29 mouse cellular contexts compared by ENCODE assay signal in the genomic region with DNA sequence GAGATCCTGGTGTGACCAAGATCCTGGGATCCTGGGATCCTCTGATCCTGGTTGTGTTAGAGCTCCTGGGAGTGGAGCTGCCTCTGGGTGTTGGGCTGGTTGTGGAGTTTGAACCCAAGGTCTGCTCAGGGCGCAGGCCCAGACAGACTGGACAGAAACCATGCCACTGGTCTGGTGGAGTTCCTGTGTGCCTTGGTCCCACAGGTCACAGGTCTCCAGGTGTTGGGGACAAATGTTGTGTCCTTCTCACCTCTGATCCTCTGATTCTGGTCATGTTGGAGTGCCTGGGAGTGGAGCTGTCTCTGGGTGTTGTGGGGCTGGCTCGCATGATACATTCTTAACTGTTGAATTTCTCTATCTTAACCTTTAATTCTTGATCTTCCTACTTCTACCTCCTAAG. TPM values are rescaled to one million over a fixed set of nuclear protein-coding genes. Genes with fewer than 3 reads are reported as not detected.
DNase-seq lines count a peak whose midpoint lies in the region; ATAC-seq and TF ChIP-seq lines count a peak whose summit lies in the region.
"Had no signal": no experiment of that assay in that cellular context is flagged by ENCODE, and none has a peak within 500 bp of the region (broad histone marks: within the 10 kb centered on the region; RNA-seq: fewer than 3 reads in every experiment).

No protein-coding gene starts in this region.

- peaks cover 7% of the 10 kb centered on the region for H3K36me3 ChIP-seq in liver, adult 2 months (ENCODE audit: control insufficient read depth, insufficient read depth, low read length)
- H3K36me3 ChIP-seq in liver, embryonic 11.5 days (ENCODE audit: control insufficient read depth, insufficient read depth, low read length) = no peaks in the 10 kb centered on the region
- H3K36me3 ChIP-seq in liver, embryonic 16.5 days (ENCODE audit: control insufficient read depth, insufficient read depth) = no peaks in the 10 kb centered on the region
- H3K36me3 ChIP-seq in liver, embryonic 12.5 days = no peaks in the 10 kb centered on the region
- no peaks in the 10 kb centered on the region for H3K36me3 ChIP-seq in liver, postnatal 0 days (replicated peaks; ENCODE audit: insufficient read depth, low read length)
- H3K36me3 ChIP-seq: embryonic facial prominence, embryonic 13.5 days; embryonic facial prominence, embryonic 15.5 days; forebrain, embryonic 10.5 days; forebrain, embryonic 12.5 days had no signal

- no peak for TF ChIP-seq EP300 in liver, postnatal 0 days (IDR thresholded peaks at IDR 0.05; ENCODE audit: low read depth)

- no peak overlapping the region for H3K9ac ChIP-seq in liver, adult 2 months (ENCODE audit: low read depth, low read length)
- H3K9ac ChIP-seq in liver, embryonic 11.5 days (ENCODE audit: low read depth, low read length) = no peak overlapping the region
- H3K9ac ChIP-seq in liver, embryonic 16.5 days (ENCODE audit: low read depth, low read length) = no peak overlapping the region
- no peak overlapping the region for H3K9ac ChIP-seq in liver, embryonic 12.5 days
- H3K9ac ChIP-seq in liver, postnatal 0 days (replicated peaks) = no peak overlapping the region
- H3K9ac ChIP-seq: embryonic facial prominence, embryonic 13.5 days; embryonic facial prominence, embryonic 15.5 days; forebrain, embryonic 12.5 days had no signal

- no peak for TF ChIP-seq POLR2A in liver, adult 2 months (IDR thresholded peaks at IDR 0.05; ENCODE audit: extremely low read depth, insufficient read depth, low read length)

- no peak overlapping the region for H3K4me2 ChIP-seq in liver, embryonic 11.5 days
- no peak overlapping the region for H3K4me2 ChIP-seq in liver, embryonic 16.5 days (ENCODE audit: low read depth, low read length)
- no peak overlapping the region for H3K4me2 ChIP-seq in liver, embryonic 12.5 days
- no peak overlapping the region for H3K4me2 ChIP-seq in liver, postnatal 0 days (ENCODE audit: low read depth, low read length)
- H3K4me2 ChIP-seq: embryonic facial prominence, embryonic 13.5 days; embryonic facial prominence, embryonic 15.5 days; forebrain, embryonic 12.5 days had no signal

- WGBS in liver, adult 2 months = 50% methylated on average over 2 of the region's 2 CpGs
- 89% methylated on average over 2 of the region's 2 CpGs for WGBS in liver, embryonic 11.5 days
- 66% methylated on average over 2 of the region's 2 CpGs for WGBS in liver, embryonic 16.5 days (ENCODE audit: insufficient replicate concordance)
- 81% methylated on average over 2 of the region's 2 CpGs for WGBS in liver, embryonic 12.5 days (ENCODE audit: insufficient replicate concordance)
- WGBS in liver, postnatal 0 days (ENCODE audit: insufficient replicate concordance) = 80% methylated on average over 2 of the region's 2 CpGs

- no peak for ATAC-seq in liver, embryonic 11.5 days (replicated peaks; ENCODE audit: low FRiP score)
- ATAC-seq in liver, embryonic 16.5 days (ENCODE audit: low read depth) = peak; percentile 35; the same call in 1 of the 2 replicates
- no peak for ATAC-seq in liver, embryonic 12.5 days
- ATAC-seq in liver, postnatal 0 days = 0 out of 2 replicates have a peak, but pooled peaks have one; percentile 33
- ATAC-seq: forebrain, embryonic 14.5 days; forebrain, embryonic 16.5 days had no signal

- peak overlapping the region; percentile 53 for H3K27ac ChIP-seq in liver, adult 2 months (replicated peaks; ENCODE audit: insufficient read depth, low read depth, low read length)
- no peak overlapping the region for H3K27ac ChIP-seq in liver, embryonic 11.5 days (ENCODE audit: low read depth, low read length)
- no peak overlapping the region for H3K27ac ChIP-seq in liver, embryonic 16.5 days (ENCODE audit: low read length)
- H3K27ac ChIP-seq in liver, embryonic 12.5 days = no peak overlapping the region
- 0 out of 2 replicates have a peak overlapping the region, but pooled peaks have one; percentile 29 for H3K27ac ChIP-seq in liver, postnatal 0 days (ENCODE audit: low read depth)
- H3K27ac ChIP-seq: embryonic facial prominence, embryonic 13.5 days; embryonic facial prominence, embryonic 15.5 days; forebrain, embryonic 10.5 days; forebrain, embryonic 12.5 days had no signal

- intact Hi-C loops in heart, postnatal 36 days (cut with DNase I) = no loop called here

- DNase-seq in heart, adult 11 months = peak; percentile 74
- no peak for DNase-seq in heart, postnatal 36 days
- DNase-seq in liver, adult 2 months (ENCODE audit: extremely low read depth, low read depth, low spot score) = peak; percentile 88
- no peak for DNase-seq in liver, embryonic 11.5 days (ENCODE audit: low spot score)
- no peak for DNase-seq in liver, postnatal 0 days
- no peak for DNase-seq in cerebellum, adult 18-20 months
- DNase-seq: adrenal gland, adult 8-10 months; adrenal gland, postnatal 25 days; cerebellum, adult 11-12 months; cerebellum, adult 8-10 months; cerebellum, adult 9-11 months; cerebellum, postnatal 14 days; cerebellum, postnatal 36 days; embryo, embryonic 11 days had no signal

- peaks cover 9% of the 10 kb centered on the region; the same call in 1 of the 2 replicates for H3K4me1 ChIP-seq in liver, adult 2 months (ENCODE audit: control insufficient read depth, insufficient read depth, low read length)
- no peaks in the 10 kb centered on the region for H3K4me1 ChIP-seq in liver, embryonic 11.5 days (replicated peaks; ENCODE audit: control insufficient read depth, insufficient read depth, low read length)
- H3K4me1 ChIP-seq in liver, embryonic 16.5 days (ENCODE audit: control insufficient read depth, low read depth, low read length) = no peaks in the 10 kb centered on the region
- no peaks in the 10 kb centered on the region for H3K4me1 ChIP-seq in liver, embryonic 12.5 days
- no peaks in the 10 kb centered on the region for H3K4me1 ChIP-seq in liver, postnatal 0 days (ENCODE audit: insufficient read depth)
- H3K4me1 ChIP-seq: embryonic facial prominence, embryonic 13.5 days; embryonic facial prominence, embryonic 15.5 days; forebrain, embryonic 10.5 days; forebrain, embryonic 12.5 days had no signal

- peaks cover 13% of the 10 kb centered on the region; the same call in 1 of the 2 replicates for H3K79me2 ChIP-seq in liver, adult 2 months (ENCODE audit: control insufficient read depth, insufficient read depth, low read length)

- H3K27me3 ChIP-seq in liver, adult 2 months (ENCODE audit: control insufficient read depth, insufficient read depth, low read length) = no peaks in the 10 kb centered on the region
- no peaks in the 10 kb centered on the region for H3K27me3 ChIP-seq in liver, embryonic 11.5 days (replicated peaks; ENCODE audit: control insufficient read depth, insufficient read depth, low read length)
- no peaks in the 10 kb centered on the region for H3K27me3 ChIP-seq in liver, embryonic 16.5 days (ENCODE audit: control insufficient read depth, insufficient read depth, low read depth, low read length)
- H3K27me3 ChIP-seq in liver, embryonic 12.5 days (replicated peaks) = 0 out of 2 replicates have a peak, but pooled peaks cover 5% of the 10 kb centered on the region
- no peaks in the 10 kb centered on the region for H3K27me3 ChIP-seq in liver, postnatal 0 days (ENCODE audit: insufficient read depth, low read length)
- H3K27me3 ChIP-seq: embryonic facial prominence, embryonic 13.5 days; embryonic facial prominence, embryonic 15.5 days; forebrain, embryonic 12.5 days had no signal

- no peaks in the 10 kb centered on the region for H3K9me3 ChIP-seq in liver, embryonic 11.5 days (ENCODE audit: control insufficient read depth, low read length)
- no peaks in the 10 kb centered on the region for H3K9me3 ChIP-seq in liver, embryonic 16.5 days (replicated peaks; ENCODE audit: control insufficient read depth, low read length)
- no peaks in the 10 kb centered on the region for H3K9me3 ChIP-seq in liver, embryonic 12.5 days (replicated peaks)
- H3K9me3 ChIP-seq in liver, postnatal 0 days (ENCODE audit: low read length) = no peaks in the 10 kb centered on the region
- H3K9me3 ChIP-seq: embryonic facial prominence, embryonic 13.5 days; embryonic facial prominence, embryonic 15.5 days; forebrain, embryonic 10.5 days; forebrain, embryonic 12.5 days had no signal

- no peak overlapping the region for H3K4me3 ChIP-seq in liver, adult 2 months (ENCODE audit: insufficient read depth, low read depth, low read length)
- no peak overlapping the region for H3K4me3 ChIP-seq in liver, embryonic 11.5 days (ENCODE audit: low read depth, low read length)
- H3K4me3 ChIP-seq in liver, embryonic 16.5 days (ENCODE audit: low read depth, low read length) = no peak overlapping the region
- no peak overlapping the region for H3K4me3 ChIP-seq in liver, embryonic 12.5 days
- H3K4me3 ChIP-seq in liver, postnatal 0 days (ENCODE audit: low read depth, low read length) = no peak overlapping the region
- H3K4me3 ChIP-seq: embryonic facial prominence, embryonic 13.5 days; embryonic facial prominence, embryonic 15.5 days; erythroblast, embryonic 14.5 days; forebrain, embryonic 10.5 days; forebrain, embryonic 12.5 days had no signal

- no peak for TF ChIP-seq CTCF in liver, adult 2 months (IDR thresholded peaks at IDR 0.05; ENCODE audit: low read depth, low read length)
- no peak for TF ChIP-seq CTCF in liver, postnatal 0 days (IDR thresholded peaks at IDR 0.05; ENCODE audit: low read depth)

RNA-seq across cellular contexts. Expression of gene Pcx, which starts 24.4 kb away (rescaled TPM):
- total RNA-seq in heart, postnatal 36 days (2021) = 10 to 100 TPM; 36.9 to 43.8 TPM
- total RNA-seq in liver, adult 2 months (2014; rRNA removed) = 266 and 269 TPM in 2 replicates
- 237 and 274 TPM in 2 replicates for polyA plus RNA-seq in liver, adult 2 months (2012; rRNA removed)
- 18.6 and 21.0 TPM in 2 replicates for polyA plus RNA-seq in liver, embryonic 11.5 days (2014; fragmentation: Nextera tagmentation; extraction: Ambion mirVana)
- polyA plus RNA-seq in liver, embryonic 16.5 days (2015; fragmentation: Nextera tagmentation; extraction: Ambion mirVana) = 88.7 and 118 TPM in 2 replicates
- 34.3 and 34.8 TPM in 2 replicates for polyA plus RNA-seq in liver, embryonic 12.5 days (2016; fragmentation: Nextera tagmentation; extraction: Ambion mirVana)
- 220 and 283 TPM in 2 replicates for polyA plus RNA-seq in liver, postnatal 0 days (2015; fragmentation: Nextera tagmentation; extraction: Ambion mirVana)

RNA-seq across cellular contexts. Expression of gene 2010003K11Rik, which starts 36.3 kb away (rescaled TPM):
- under 1 TPM in 1 of 2 experiments, not detected in 1; 0.25 TPM for total RNA-seq in heart, postnatal 36 days (2021)
- total RNA-seq in liver, adult 2 months (2014; rRNA removed) = 6.3 and 6.6 TPM in 2 replicates
- 5.4 and 7.5 TPM in 2 replicates for polyA plus RNA-seq in liver, adult 2 months (2012; rRNA removed)
- 0.14 TPM in 1 of 2 replicates, not detected in the other for polyA plus RNA-seq in liver, embryonic 11.5 days (2014; fragmentation: Nextera tagmentation; extraction: Ambion mirVana)
- polyA plus RNA-seq in liver, embryonic 16.5 days (2015; fragmentation: Nextera tagmentation; extraction: Ambion mirVana) = 0.18 and 0.45 TPM in 2 replicates
- polyA plus RNA-seq in liver, embryonic 12.5 days (2016; fragmentation: Nextera tagmentation; extraction: Ambion mirVana) = not detected in 2 replicates
- 5.8 and 7.6 TPM in 2 replicates for polyA plus RNA-seq in liver, postnatal 0 days (2015; fragmentation: Nextera tagmentation; extraction: Ambion mirVana)
- total RNA-seq: common myeloid progenitor, adult 5-6 weeks; ES-E14; MEL had no signal
- polyA plus RNA-seq: brain, embryonic 14.5 days; C2C12; embryonic facial prominence, embryonic 11.5 days; embryonic facial prominence, embryonic 13.5 days; embryonic facial prominence, embryonic 15.5 days; erythroblast, embryonic 14.5 days; forebrain, embryonic 10.5 days; forebrain, embryonic 12.5 days; forebrain, embryonic 14.5 days; forebrain, embryonic 16.5 days had no signal

RNA-seq across cellular contexts. Expression of gene Syt12, which starts 57.4 kb away (rescaled TPM):
- 1 to 10 TPM; 6.2 to 8.2 TPM for total RNA-seq in heart, postnatal 36 days (2021)
- total RNA-seq in liver, adult 2 months (2014; rRNA removed) = 0.27 and 0.28 TPM in 2 replicates
- 0.47 and 0.91 TPM in 2 replicates for polyA plus RNA-seq in liver, adult 2 months (2012; rRNA removed)
- 0.26 and 0.27 TPM in 2 replicates for polyA plus RNA-seq in liver, embryonic 11.5 days (2014; fragmentation: Nextera tagmentation; extraction: Ambion mirVana)
- 0.20 and 0.32 TPM in 2 replicates for polyA plus RNA-seq in liver, embryonic 16.5 days (2015; fragmentation: Nextera tagmentation; extraction: Ambion mirVana)
- polyA plus RNA-seq in liver, embryonic 12.5 days (2016; fragmentation: Nextera tagmentation; extraction: Ambion mirVana) = 0.35 and 0.42 TPM in 2 replicates
- polyA plus RNA-seq in liver, postnatal 0 days (2015; fragmentation: Nextera tagmentation; extraction: Ambion mirVana) = 0.15 and 0.19 TPM in 2 replicates
- total RNA-seq: common myeloid progenitor, adult 5-6 weeks; MEL had no signal
- polyA plus RNA-seq: erythroblast, embryonic 14.5 days had no signal

Comparison
In these comparisons a context has a peak if more than half of its experiments do, and no peak if none do; other contexts are left out.
1. DNase-seq: peak in heart, adult 11 months (single experiment) and liver, adult 2 months (single experiment); none in heart, postnatal 36 days (0 of 2), liver, embryonic 11.5 days (single experiment), liver, postnatal 0 days (single experiment) and cerebellum, adult 18-20 months (0 of 2).
2. H3K27ac ChIP-seq: peak in liver, adult 2 months (single experiment) and liver, postnatal 0 days (single experiment); none in liver, embryonic 11.5 days (single experiment), liver, embryonic 16.5 days (single experiment) and liver, embryonic 12.5 days (single experiment).
3. ATAC-seq: peak in liver, embryonic 16.5 days (single experiment) and liver, postnatal 0 days (single experiment); none in liver, embryonic 11.5 days (single experiment) and liver, embryonic 12.5 days (single experiment).